Mouse (Mus musculus): ENCODE results near the gene Creg2. TPM values are rescaled to one million over a fixed set of nuclear protein-coding genes. Genes with fewer than 3 reads are reported as not detected.
A peak's percentile ranks its signal among the peaks of the same experiment; 100 is the strongest.

Creg2 gene
- polyA plus RNA-seq, 1 experiment from 2014 or later = 0.05 TPM

DNA sequence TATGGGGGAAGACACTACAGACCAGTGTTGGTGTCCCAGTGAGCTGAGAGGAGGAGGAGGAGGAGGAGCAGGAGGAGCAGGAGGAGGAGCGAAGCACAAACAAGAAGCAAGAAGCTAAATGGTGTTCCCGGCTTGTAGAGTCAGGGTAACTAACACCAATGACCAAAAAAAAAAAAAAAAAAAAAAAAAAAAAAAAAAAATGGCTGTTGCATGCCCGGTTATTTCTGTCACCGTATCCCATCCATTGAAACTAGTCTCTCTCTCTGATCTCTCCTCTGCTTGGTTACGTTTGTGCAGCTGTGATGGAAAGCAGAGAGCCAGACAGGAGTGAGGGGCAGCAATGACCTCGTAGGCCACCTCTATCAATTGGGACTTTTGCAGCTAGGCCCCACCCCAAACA lies 35.7 kb downstream of the Creg2 start:
- 0 out of 4 replicates have a peak, but pooled peaks cover 2 to 3% of the 10 kb centered on the region in 2 experiments for H3K4me1 ChIP-seq (ENCODE audit: control insufficient read depth in 2 of 2, insufficient read depth in 2 of 2, low read length in 2 of 2)
- no peak overlapping the region for H3K9ac ChIP-seq (ENCODE audit: low read length)
- H3K36me3 ChIP-seq (ENCODE audit: control insufficient read depth, insufficient read depth, low read length) = no peaks in the 10 kb centered on the region
- no peak for ATAC-seq (ENCODE audit: insufficient number of reproducible peaks, insufficient read depth, low FRiP score, low read depth)
- H3K9me3 ChIP-seq (ENCODE audit: control insufficient read depth, low read length) = no peaks in the 10 kb centered on the region
- no peak overlapping the region for H3K4me2 ChIP-seq (ENCODE audit: low read length)
- no peak overlapping the region for H3K4me3 ChIP-seq (ENCODE audit: control insufficient read depth in 1 of 2, insufficient read depth in 1 of 2, low read depth in 1 of 2, low read length in 2 of 2)
- no peaks in the 10 kb centered on the region for H3K27me3 ChIP-seq (ENCODE audit: control insufficient read depth, insufficient read depth, low read length)
- H3K27ac ChIP-seq (replicated peaks in 1 of 2; ENCODE audit: control insufficient read depth in 1 of 2, insufficient read depth in 1 of 2, low read depth in 2 of 2, low read length in 2 of 2) = no peak overlapping the region
- WGBS = 63% methylated on average over 6 of the region's 6 CpGs

DNA sequence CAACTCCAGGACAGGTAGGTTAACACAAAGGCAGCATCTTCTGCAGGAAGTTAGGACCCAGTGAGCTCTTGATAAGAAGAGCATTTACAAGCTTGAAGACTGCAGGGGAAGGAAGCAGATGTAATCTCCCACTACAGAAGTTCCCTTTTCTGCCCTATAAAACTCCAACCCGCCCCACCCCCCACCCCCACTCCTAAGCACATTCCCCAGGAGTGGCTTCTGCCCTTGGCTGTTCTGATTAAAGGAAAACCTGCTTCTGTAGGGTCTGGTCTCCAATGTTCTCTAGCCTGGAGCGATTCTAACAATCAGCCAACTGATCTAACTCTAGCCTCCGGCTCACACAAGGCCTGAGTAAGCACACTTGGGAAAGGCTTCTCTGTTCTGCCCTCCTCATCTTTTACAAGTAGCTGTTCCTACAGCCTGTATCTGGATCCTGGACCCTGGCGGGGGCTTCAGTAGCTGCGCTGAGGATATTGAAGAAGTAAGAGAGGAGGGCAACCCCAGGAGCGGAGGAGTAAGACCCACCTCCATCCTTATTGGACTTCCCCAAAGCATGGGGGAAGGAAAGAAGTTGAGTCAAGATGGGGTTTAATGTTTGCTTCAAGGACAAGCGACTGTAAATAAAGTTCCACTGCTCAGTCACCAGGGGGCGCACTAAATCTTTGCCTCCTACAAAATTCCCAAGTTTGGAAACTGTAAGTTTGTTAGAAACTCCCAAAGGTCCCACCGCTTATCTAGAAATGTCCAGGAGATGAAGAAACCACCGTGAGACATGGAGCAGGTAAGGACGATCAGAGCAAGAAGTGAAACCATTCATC lies 36.6 kb downstream of the Creg2 start:
- Histone ChIP-seq H3K9ac (ENCODE audit: low read length) (no peak overlapping the region), H3K4me3 (ENCODE audit: control insufficient read depth in 1 of 2, insufficient read depth in 1 of 2, low read depth in 1 of 2, low read length in 2 of 2) (no peak overlapping the region), H3K27me3 (ENCODE audit: control insufficient read depth, insufficient read depth, low read length) (no peaks in the 10 kb centered on the region), H3K4me1 (ENCODE audit: control insufficient read depth in 2 of 2, insufficient read depth in 2 of 2, low read length in 2 of 2) (0 out of 4 replicates have a peak, but pooled peaks cover 2 to 3% of the 10 kb centered on the region in 2 experiments), H3K4me2 (ENCODE audit: low read length) (peak overlapping the region; percentile 36), H3K9me3 (ENCODE audit: control insufficient read depth, low read length) (no peaks in the 10 kb centered on the region), H3K36me3 (ENCODE audit: control insufficient read depth, insufficient read depth, low read length) (no peaks in the 10 kb centered on the region), H3K27ac (replicated peaks in 1 of 2; ENCODE audit: control insufficient read depth in 1 of 2, insufficient read depth in 1 of 2, low read depth in 2 of 2, low read length in 2 of 2) (no peak overlapping the region)
- WGBS = 14% methylated on average over 11 of the region's 11 CpGs
- no peak for ATAC-seq (ENCODE audit: insufficient number of reproducible peaks, insufficient read depth, low FRiP score, low read depth)

DNA sequence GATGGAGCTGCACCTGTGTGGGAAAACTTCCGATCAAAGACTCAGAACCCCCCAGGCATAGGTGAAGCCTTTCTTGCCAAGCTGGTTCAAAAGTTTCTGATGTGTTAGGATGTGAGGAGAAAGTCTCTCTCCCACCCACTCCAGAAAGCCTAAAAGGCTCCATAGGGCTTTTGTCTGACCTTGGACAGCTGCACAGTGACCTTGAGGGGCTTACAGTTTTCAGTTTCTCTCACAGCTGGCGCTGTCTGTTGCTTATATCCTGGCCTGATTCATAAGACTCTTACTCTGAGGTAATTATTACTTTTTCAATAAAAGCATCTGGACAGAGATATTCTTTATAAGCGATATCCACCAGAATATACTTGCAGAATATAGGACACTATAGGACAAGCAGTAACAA lies 38.2 kb downstream of the Creg2 start:
- 86% methylated on average over 3 of the region's 3 CpGs for WGBS
- ATAC-seq (ENCODE audit: insufficient number of reproducible peaks, insufficient read depth, low FRiP score, low read depth) = no peak

DNA sequence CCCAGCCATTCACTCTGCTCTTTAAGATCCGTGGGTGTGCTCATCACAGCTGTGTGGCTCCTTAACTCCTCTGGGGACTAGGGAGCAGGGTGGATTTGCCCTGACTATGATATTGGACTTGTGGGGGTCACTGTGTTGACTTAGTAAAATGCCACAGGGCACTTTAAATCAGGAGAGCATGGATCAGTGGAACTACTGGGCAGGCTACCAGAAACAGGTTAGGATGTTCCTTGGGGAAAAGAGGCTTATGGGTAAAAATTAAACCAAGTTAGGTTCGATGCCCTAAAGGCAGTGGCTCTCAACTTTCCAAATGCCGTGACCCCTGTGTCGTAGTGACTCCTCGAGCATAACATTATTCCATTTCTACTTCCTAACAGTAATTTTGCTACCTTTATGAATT lies 38.8 kb downstream of the Creg2 start:
- H3K27me3 ChIP-seq (ENCODE audit: control insufficient read depth, insufficient read depth, low read length) = no peaks in the 10 kb centered on the region
- ATAC-seq (ENCODE audit: insufficient number of reproducible peaks, insufficient read depth, low FRiP score, low read depth) = no peak

More for the DNA sequence above, 38.2 kb downstream of the Creg2 start:
- H3K4me2 ChIP-seq (ENCODE audit: low read length) = no peak overlapping the region
- peaks cover 4 to 9% of the 10 kb centered on the region in 2 experiments for H3K4me1 ChIP-seq (ENCODE audit: control insufficient read depth in 2 of 2, insufficient read depth in 2 of 2, low read length in 2 of 2)
- H3K27me3 ChIP-seq (ENCODE audit: control insufficient read depth, insufficient read depth, low read length) = no peaks in the 10 kb centered on the region
- H3K27ac ChIP-seq (replicated peaks in 1 of 2; ENCODE audit: control insufficient read depth in 1 of 2, insufficient read depth in 1 of 2, low read depth in 2 of 2, low read length in 2 of 2) = no peak overlapping the region
- H3K9me3 ChIP-seq (ENCODE audit: control insufficient read depth, low read length) = no peaks in the 10 kb centered on the region
- H3K4me3 ChIP-seq (ENCODE audit: control insufficient read depth in 1 of 2, insufficient read depth in 1 of 2, low read depth in 1 of 2, low read length in 2 of 2) = no peak overlapping the region
- no peaks in the 10 kb centered on the region for H3K36me3 ChIP-seq (ENCODE audit: control insufficient read depth, insufficient read depth, low read length)
- H3K9ac ChIP-seq (ENCODE audit: low read length) = no peak overlapping the region

DNA sequence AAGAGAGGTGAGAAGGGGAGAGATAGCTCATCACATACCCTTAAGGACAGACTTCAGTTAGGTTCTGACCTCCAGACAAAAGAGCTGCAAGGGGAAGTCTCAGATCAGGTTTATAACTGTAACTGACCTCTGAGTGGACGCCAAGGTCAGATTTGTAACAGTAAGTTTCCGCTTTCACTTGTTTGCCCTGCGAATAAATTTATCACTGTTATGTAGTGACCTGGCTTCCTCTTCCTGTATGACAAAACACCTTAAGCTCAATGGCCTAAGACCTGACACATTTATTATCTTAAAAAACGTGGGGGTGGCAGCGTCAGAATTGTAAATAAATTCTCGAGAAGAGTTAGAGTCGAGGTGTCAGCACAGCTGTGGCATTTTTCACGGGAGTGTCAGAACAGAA lies 42.7 kb downstream of the Creg2 start:
- Histone ChIP-seq H3K4me3 (ENCODE audit: control insufficient read depth in 1 of 2, insufficient read depth in 1 of 2, low read depth in 1 of 2, low read length in 2 of 2) (no peak overlapping the region), H3K36me3 (ENCODE audit: control insufficient read depth, insufficient read depth, low read length) (no peaks in the 10 kb centered on the region), H3K4me2 (ENCODE audit: low read length) (no peak overlapping the region), H3K9me3 (ENCODE audit: control insufficient read depth, low read length) (no peaks in the 10 kb centered on the region), H3K27me3 (ENCODE audit: control insufficient read depth, insufficient read depth, low read length) (no peaks in the 10 kb centered on the region), H3K27ac (replicated peaks in 1 of 2; ENCODE audit: control insufficient read depth in 1 of 2, insufficient read depth in 1 of 2, low read depth in 2 of 2, low read length in 2 of 2) (no peak overlapping the region), H3K4me1 (ENCODE audit: control insufficient read depth in 2 of 2, insufficient read depth in 2 of 2, low read length in 2 of 2) (peaks cover 5 to 20% of the 10 kb centered on the region in 2 experiments), H3K9ac (ENCODE audit: low read length) (no peak overlapping the region)
- WGBS = 54% methylated on average over 8 of the region's 8 CpGs
- ATAC-seq (ENCODE audit: insufficient number of reproducible peaks, insufficient read depth, low FRiP score, low read depth) = no peak

More for the DNA sequence above, 38.8 kb downstream of the Creg2 start:
- H3K36me3 ChIP-seq (ENCODE audit: control insufficient read depth, insufficient read depth, low read length) = no peaks in the 10 kb centered on the region
- H3K4me2 ChIP-seq (ENCODE audit: low read length) = no peak overlapping the region
- no peak overlapping the region for H3K9ac ChIP-seq (ENCODE audit: low read length)
- peaks cover 4 to 9% of the 10 kb centered on the region in 2 experiments for H3K4me1 ChIP-seq (ENCODE audit: control insufficient read depth in 2 of 2, insufficient read depth in 2 of 2, low read length in 2 of 2)
- no peak overlapping the region for H3K27ac ChIP-seq (replicated peaks in 1 of 2; ENCODE audit: control insufficient read depth in 1 of 2, insufficient read depth in 1 of 2, low read depth in 2 of 2, low read length in 2 of 2)
- H3K4me3 ChIP-seq (ENCODE audit: control insufficient read depth in 1 of 2, insufficient read depth in 1 of 2, low read depth in 1 of 2, low read length in 2 of 2) = no peak overlapping the region
- H3K9me3 ChIP-seq (ENCODE audit: control insufficient read depth, low read length) = no peaks in the 10 kb centered on the region
- WGBS = 77% methylated on average over 5 of the region's 5 CpGs

DNA sequence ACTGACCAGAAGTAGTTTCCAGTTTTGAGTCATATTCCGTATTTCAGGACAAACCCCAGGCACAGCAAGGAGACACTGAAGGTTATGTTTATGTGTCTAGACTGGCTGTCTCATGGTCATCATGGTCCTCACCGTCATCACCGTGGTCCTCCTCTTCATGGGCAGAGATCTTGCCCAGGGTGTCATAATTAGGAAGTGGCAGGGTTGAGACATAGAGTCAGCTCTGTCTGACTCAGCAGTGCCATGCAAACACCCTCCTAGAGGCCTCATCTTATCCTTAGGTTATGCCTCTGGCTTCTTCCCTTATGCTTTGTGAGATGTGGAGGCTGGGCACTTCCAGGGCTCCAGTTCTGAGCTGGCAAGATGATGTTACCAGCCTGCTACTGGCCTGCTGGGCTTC lies 48.8 kb downstream of the Creg2 start:
- WGBS = 92% methylated on average over 3 of the region's 3 CpGs
- no peak overlapping the region for H3K4me2 ChIP-seq (ENCODE audit: low read length)
- no peak overlapping the region for H3K4me3 ChIP-seq (ENCODE audit: control insufficient read depth in 1 of 2, insufficient read depth in 1 of 2, low read depth in 1 of 2, low read length in 2 of 2)
- H3K4me1 ChIP-seq (ENCODE audit: control insufficient read depth in 2 of 2, insufficient read depth in 2 of 2, low read length in 2 of 2) = peaks cover 2 to 18% of the 10 kb centered on the region in 2 experiments; a peak in 3 of 4 replicates
- no peak overlapping the region for H3K9ac ChIP-seq (ENCODE audit: low read length)
- ATAC-seq (ENCODE audit: insufficient number of reproducible peaks, insufficient read depth, low FRiP score, low read depth) = no peak
- H3K9me3 ChIP-seq (ENCODE audit: control insufficient read depth, low read length) = no peaks in the 10 kb centered on the region
- H3K36me3 ChIP-seq (ENCODE audit: control insufficient read depth, insufficient read depth, low read length) = no peaks in the 10 kb centered on the region
- no peak overlapping the region for H3K27ac ChIP-seq (replicated peaks in 1 of 2; ENCODE audit: control insufficient read depth in 1 of 2, insufficient read depth in 1 of 2, low read depth in 2 of 2, low read length in 2 of 2)
- no peaks in the 10 kb centered on the region for H3K27me3 ChIP-seq (ENCODE audit: control insufficient read depth, insufficient read depth, low read length)

DNA sequence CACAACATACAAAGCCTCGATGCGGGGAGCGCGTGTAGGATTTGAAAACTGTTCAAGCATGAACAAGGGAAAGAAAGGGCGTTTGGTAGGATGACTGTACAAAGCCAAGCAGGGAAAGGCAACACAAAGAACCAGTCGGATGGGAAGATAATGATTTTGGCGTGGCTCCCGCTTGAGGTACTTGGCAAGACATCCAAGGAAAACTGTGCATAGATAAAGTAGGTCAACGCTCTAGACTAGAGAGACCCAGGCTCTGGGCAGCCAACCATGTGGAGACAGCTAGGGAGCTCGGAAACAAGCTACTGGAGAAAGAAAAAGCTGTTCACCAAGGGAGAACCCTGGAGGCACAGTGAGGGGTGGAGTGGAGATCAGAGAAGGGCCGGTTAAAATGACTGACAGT lies 52.5 kb downstream of the Creg2 start:
- WGBS = 60% methylated on average over 11 of the region's 11 CpGs
- H3K27me3 ChIP-seq (ENCODE audit: control insufficient read depth, insufficient read depth, low read length) = no peaks in the 10 kb centered on the region
- no peak overlapping the region for H3K9ac ChIP-seq (ENCODE audit: low read length)
- no peaks in the 10 kb centered on the region for H3K36me3 ChIP-seq (ENCODE audit: control insufficient read depth, insufficient read depth, low read length)
- H3K4me1 ChIP-seq (ENCODE audit: control insufficient read depth in 2 of 2, insufficient read depth in 2 of 2, low read length in 2 of 2) = peaks cover 0 to 4% of the 10 kb centered on the region in 2 experiments; a peak in 2 of 4 replicates
- ATAC-seq (ENCODE audit: insufficient number of reproducible peaks, insufficient read depth, low FRiP score, low read depth) = no peak
- no peak overlapping the region for H3K27ac ChIP-seq (replicated peaks in 1 of 2; ENCODE audit: control insufficient read depth in 1 of 2, insufficient read depth in 1 of 2, low read depth in 2 of 2, low read length in 2 of 2)
- H3K9me3 ChIP-seq (ENCODE audit: control insufficient read depth, low read length) = no peaks in the 10 kb centered on the region
- H3K4me2 ChIP-seq (ENCODE audit: low read length) = no peak overlapping the region
- no peak overlapping the region for H3K4me3 ChIP-seq (ENCODE audit: control insufficient read depth in 1 of 2, insufficient read depth in 1 of 2, low read depth in 1 of 2, low read length in 2 of 2)
